Mouse (Mus musculus) cerebellum, adult 2 months (tissue): ENCODE results near the gene Ctsa.

Experiments used
- CTCF ChIP-seq: fragments of 200-500 bp; IDR thresholded peaks from 2 replicates; pipeline ENCODE4 v1.5.1; 2011; ENCODE audit warnings: low read depth, mild to moderate bottlenecking, control low read depth, low read length, moderate library complexity, borderline replicate concordance; ENCODE audit not compliant: insufficient read depth
- POLR2A ChIP-seq: fragments of 200-500 bp; IDR thresholded peaks from 2 replicates; pipeline ENCODE4 v1.6.1; 2011; ENCODE audit warnings: low read length, control low read depth, borderline replicate concordance; ENCODE audit not compliant: insufficient read depth

GRCm38 (mm10) chr2:164784869-164785420, 47.7 kb upstream of the Ctsa start:
- TF ChIP-seq CTCF (no peak), POLR2A (no peak)
